Mouse (Mus musculus) heart, embryonic 13.5 days (tissue): ENCODE measurements around the gene Fuca1. TPM values are rescaled to one million over a fixed set of nuclear protein-coding genes. Genes with fewer than 3 reads are reported as not detected.
A peak's percentile ranks its signal among the peaks of the same experiment; 100 is the strongest.

Experiments
- ATAC-seq: fragments of 200-750 bp; cut with Nextera tagmentation; 2 replicates; pipeline ENCODE4 v1.8.0; 2017; ENCODE audit warnings: moderate TSS enrichment; ENCODE audit not compliant: insufficient number of reproducible peaks, low FRiP score, low TSS enrichment; ENCODE audit errors: extremely low read depth
- H3K27ac ChIP-seq: fragments of 300-500 bp; sonication (generic); replicated peaks from 2 replicates; pipeline ENCODE4 v1.5.1; 2015; ENCODE audit warnings: moderate library complexity, mild to moderate bottlenecking, inconsistent platforms
- H3K27me3 ChIP-seq: fragments of 300-500 bp; sonication (generic); replicated peaks from 2 replicates; pipeline ENCODE4 v1.6.1; 2015; ENCODE audit warnings: mild to moderate bottlenecking, inconsistent platforms
- H3K36me3 ChIP-seq: fragments of 300-500 bp; sonication (generic); 2 replicates; pipeline ENCODE4 v1.6.1; 2015; ENCODE audit warnings: mild to moderate bottlenecking, inconsistent platforms
- H3K4me1 ChIP-seq: fragments of 300-500 bp; sonication (generic); 2 replicates; pipeline ENCODE4 v1.6.1; 2015; ENCODE audit warnings: inconsistent platforms
- H3K4me2 ChIP-seq: fragments of 300-500 bp; sonication (generic); 2 replicates; pipeline ENCODE4 v1.6.1; 2015; ENCODE audit warnings: inconsistent platforms, mild to moderate bottlenecking, moderate library complexity
- H3K4me3 ChIP-seq: fragments of 300-500 bp; sonication (generic); 2 replicates; pipeline ENCODE4 v1.5.1; 2015; ENCODE audit warnings: moderate library complexity, mild to moderate bottlenecking, inconsistent platforms
- H3K9ac ChIP-seq: fragments of 300-500 bp; sonication (generic); 2 replicates; pipeline ENCODE4 v1.6.1; 2015; ENCODE audit warnings: inconsistent platforms, mild to moderate bottlenecking, moderate library complexity
- H3K9me3 ChIP-seq: fragments of 300-500 bp; sonication (generic); 2 replicates; pipeline ENCODE4 v1.6.1; 2016; ENCODE audit warnings: inconsistent platforms
- WGBS: fragments of 180-500 bp; shearing (Covaris S2); methylation state at CpG from one replicate; pipeline ENCODE4 v1.1.7; 2015; ENCODE audit warnings: mixed read lengths; 5-methylcytosine and 5-hydroxymethylcytosine counted together
- polyA plus RNA-seq: library from polyadenylated mRNA; unstranded; fragments of >200 nt; fragmentation: Nextera tagmentation; extraction: Ambion mirVana; gene quantifications from 2 replicates; pipeline ENCODE4 v1.2.1, GENCODE M21; 2015

The Fuca1 gene
- polyA plus RNA-seq, 1 experiment from 2014 or later = 47.9 TPM

- WGBS = 75% methylated on average over 5 of the region's 5 CpGs
- H3K9ac ChIP-seq = peak overlapping the region; percentile 98; the same call in 1 of the 2 replicates
- peak overlapping the region; percentile 96 for H3K4me2 ChIP-seq
- H3K27ac ChIP-seq = peak overlapping the region; percentile 43; the same call in 1 of the 2 replicates
- peak; percentile 37; the same call in 1 of the 2 replicates for ATAC-seq
- H3K4me3 ChIP-seq = peak overlapping the region; percentile 91
- peaks cover 24% of the 10 kb centered on the region for H3K4me1 ChIP-seq
- peaks cover 53% of the 10 kb centered on the region for H3K36me3 ChIP-seq
- H3K9me3 ChIP-seq = no peaks in the 10 kb centered on the region
- H3K27me3 ChIP-seq = no peaks in the 10 kb centered on the region
Measured at GRCm38 (mm10) chr4:135985193-135985592, 64.7 kb downstream of the Fuca1 start.

- H3K4me1 ChIP-seq = peaks cover 24% of the 10 kb centered on the region
- H3K4me3 ChIP-seq = peak overlapping the region; percentile 91
- H3K36me3 ChIP-seq = peaks cover 47% of the 10 kb centered on the region
- 0 out of 2 replicates have a peak overlapping the region, but pooled peaks have one; percentile 91 for H3K27ac ChIP-seq
- H3K4me2 ChIP-seq = peak overlapping the region; percentile 96
- WGBS = 88% methylated on average over 7 of the region's 7 CpGs
- no peaks in the 10 kb centered on the region for H3K9me3 ChIP-seq
- peak overlapping the region; percentile 98 for H3K9ac ChIP-seq
- no peaks in the 10 kb centered on the region for H3K27me3 ChIP-seq
- ATAC-seq = no peak
Measured at GRCm38 (mm10) chr4:135985769-135986168, 65.2 kb downstream of the Fuca1 start.

GRCm38 (mm10) chr4:135986301-135986942, 65.9 kb downstream of the Fuca1 start:
- 7% methylated on average over 23 of the region's 23 CpGs for WGBS
- peaks cover 41% of the 10 kb centered on the region for H3K36me3 ChIP-seq
- peak overlapping the region; percentile 91 for H3K4me3 ChIP-seq
- peak overlapping the region; percentile 91 for H3K27ac ChIP-seq
- H3K9me3 ChIP-seq = 0 out of 2 replicates have a peak, but pooled peaks cover under 1% of the 10 kb centered on the region
- peak overlapping the region; percentile 98 for H3K9ac ChIP-seq
- ATAC-seq = no peak
- peaks cover 24% of the 10 kb centered on the region for H3K4me1 ChIP-seq
- peak overlapping the region; percentile 96 for H3K4me2 ChIP-seq
- H3K27me3 ChIP-seq = no peaks in the 10 kb centered on the region

GRCm38 (mm10) chr4:135986943-135987710, 66.6 kb downstream of the Fuca1 start, which contains the start of gene Pithd1:
TSS of gene Pithd1 (minus strand) at chr4:135987264.
- Histone ChIP-seq H3K36me3 (peaks cover 34% of the 10 kb centered on the region), H3K4me3 (peak within 1 kb of the TSS; percentile 91), H3K4me2 (peak within 1 kb of the TSS; percentile 96), H3K27ac (peak within 1 kb of the TSS; percentile 91), H3K27me3 (no peaks in the 10 kb centered on the region), H3K9me3 (0 out of 2 replicates have a peak, but pooled peaks cover 4% of the 10 kb centered on the region), H3K4me1 (peaks cover 24% of the 10 kb centered on the region), H3K9ac (peak within 1 kb of the TSS; percentile 98)
- WGBS = under 1% methylated on average over 81 of the region's 81 CpGs
- ATAC-seq = peak; percentile 90

- Histone ChIP-seq H3K4me1 (peaks cover 24% of the 10 kb centered on the region), H3K4me2 (peak overlapping the region; percentile 96), H3K27me3 (no peaks in the 10 kb centered on the region), H3K27ac (peak overlapping the region; percentile 91), H3K36me3 (peaks cover 28% of the 10 kb centered on the region), H3K4me3 (peak overlapping the region; percentile 91), H3K9ac (peak overlapping the region; percentile 98), H3K9me3 (0 out of 2 replicates have a peak, but pooled peaks cover 4% of the 10 kb centered on the region)
- WGBS = 70% methylated on average over 9 of the region's 9 CpGs
- ATAC-seq = no peak
Measured at GRCm38 (mm10) chr4:135987714-135988113, 67.2 kb downstream of the Fuca1 start.

Other genes with a start within 250 kb of the Fuca1 start
- 0.36 and 0.68 TPM in 2 replicates for gene Ifnlr1, start 234.4 kb upstream of the Fuca1 start, polyA plus RNA-seq
- gene Il22ra1, start 192.6 kb upstream of the Fuca1 start, polyA plus RNA-seq = not detected in 2 replicates
- gene Myom3, start 161.0 kb upstream of the Fuca1 start, polyA plus RNA-seq = 0.23 and 0.37 TPM in 2 replicates
- gene Srsf10, start 65.0 kb upstream of the Fuca1 start, polyA plus RNA-seq = 130 and 140 TPM in 2 replicates
- 114 and 125 TPM in 2 replicates for gene Pnrc2, start 46.9 kb upstream of the Fuca1 start, polyA plus RNA-seq
- gene Cnr2, start 25.3 kb upstream of the Fuca1 start, polyA plus RNA-seq = 0.29 and 0.36 TPM in 2 replicates
- gene Hmgcl, start 25.7 kb downstream of the Fuca1 start, polyA plus RNA-seq = 73.0 and 81.6 TPM in 2 replicates
- gene Gale, start 43.0 kb downstream of the Fuca1 start, polyA plus RNA-seq = 23.6 and 28.7 TPM in 2 replicates
- 65.5 and 75.4 TPM in 2 replicates for gene Lypla2, start 51.9 kb downstream of the Fuca1 start, polyA plus RNA-seq
- 39.2 and 42.0 TPM in 2 replicates for gene Pithd1, start 66.5 kb downstream of the Fuca1 start, polyA plus RNA-seq
- 28.5 and 29.4 TPM in 2 replicates for gene Eloa, start 101.0 kb downstream of the Fuca1 start, polyA plus RNA-seq
- 270 and 324 TPM in 2 replicates for gene Rpl11, start 132.7 kb downstream of the Fuca1 start, polyA plus RNA-seq
- gene Id3, start 222.8 kb downstream of the Fuca1 start, polyA plus RNA-seq = 288 and 305 TPM in 2 replicates